Comparison of ENCODE assay signal across 1 mouse cellular context in the genomic region with DNA sequence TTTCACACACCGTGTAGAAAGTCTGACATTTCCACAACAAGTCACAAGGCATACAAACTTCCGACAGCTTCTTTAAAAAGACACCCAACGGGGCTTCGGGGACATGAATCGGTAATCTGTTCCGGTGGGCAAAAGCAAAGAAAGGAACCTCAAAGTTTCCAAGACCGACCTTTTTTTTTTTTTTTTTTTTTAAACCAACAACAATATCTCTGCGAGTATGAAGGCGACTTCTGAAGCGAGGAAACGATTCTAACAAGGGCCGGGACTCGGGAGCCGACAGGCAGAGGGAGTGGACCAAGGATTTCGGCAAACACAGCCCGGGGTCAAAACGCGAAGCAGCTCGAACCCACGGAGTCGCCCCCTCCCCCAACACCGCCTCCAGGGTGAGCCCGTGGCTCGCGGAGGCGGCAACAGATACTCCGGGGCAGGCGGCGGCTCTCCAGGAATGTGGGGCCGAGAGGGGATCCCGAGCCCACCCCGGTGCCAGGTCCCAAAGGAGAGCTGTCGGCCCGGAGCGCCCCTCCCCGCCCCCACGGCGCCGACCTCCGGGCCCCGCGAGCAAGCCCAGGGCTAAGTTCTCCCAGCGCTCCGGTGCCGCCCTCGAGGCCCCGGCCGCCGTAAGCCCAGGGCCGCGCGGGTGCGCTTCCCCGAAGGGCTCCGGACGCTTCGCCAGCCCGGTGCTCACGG.
TF ChIP-seq lines count a peak whose summit lies in the region.

No protein-coding gene starts in this region.

TF ChIP-seq in CH12.LX, 34 proteins besides CTCF, POLR2A, EP300 and RAD21 (continued from another document):
- no peak for TF ChIP-seq MAFK (IDR thresholded peaks at IDR 0.05; ENCODE audit: insufficient replicate concordance, low read length)
- TF ChIP-seq NRF1 (IDR thresholded peaks at IDR 0.05; ENCODE audit: low read depth, low read length), result no peak
- TF ChIP-seq CHD1 (IDR thresholded peaks at IDR 0.05; ENCODE audit: low read depth, low read length), result no peak; the same call in none of the 2 replicates
- no peak for TF ChIP-seq POLR2AphosphoS2 (IDR thresholded peaks at IDR 0.05; ENCODE audit: low read depth, low read length)
- TF ChIP-seq TBP (conservative IDR thresholded peaks at IDR 0.05; ENCODE audit: low read depth, low read length), result no peak
- TF ChIP-seq MAX (IDR thresholded peaks at IDR 0.05; ENCODE audit: low read length), result no peak
- no peak for TF ChIP-seq MYC (IDR thresholded peaks at IDR 0.05; ENCODE audit: low read depth, low read length)
- TF ChIP-seq MEF2A (IDR thresholded peaks at IDR 0.05; ENCODE audit: borderline replicate concordance, low read depth, low read length), result 0 out of 2 replicates have a peak, but pooled peaks have one; percentile 11
- 0 out of 2 replicates have a peak, but pooled peaks have one; percentile 25 for TF ChIP-seq IRF4 (IDR thresholded peaks at IDR 0.05; ENCODE audit: low read depth, low read length)
- peak; percentile 56 for TF ChIP-seq SIN3A (IDR thresholded peaks at IDR 0.05; ENCODE audit: low read length)
TF ChIP-seq in CH12.LX: peak in this region for 8.
